Mouse (Mus musculus) heart, adult 2 months (tissue): ENCODE results near the gene Ccdc82. TPM values are rescaled to one million over a fixed set of nuclear protein-coding genes. Genes with fewer than 3 reads are reported as not detected.

Source experiments
- DNase-seq, 2 experiments: peaks; one replicate each; pipeline ENCODE4 v3.0.0; 2021
- H3K27ac ChIP-seq: fragments of 200-600 bp; 2 replicates; pipeline ENCODE4 v1.8.1; 2022
- H3K27me3 ChIP-seq: fragments of 200-500 bp; 2 replicates; pipeline ENCODE4 v1.6.1; 2012; ENCODE audit warnings: mild to moderate bottlenecking, low read length, inconsistent platforms, mixed read lengths; ENCODE audit not compliant: control insufficient read depth, insufficient read depth
- H3K36me3 ChIP-seq: fragments of 200-500 bp; 2 replicates; pipeline ENCODE4 v1.6.1; 2012; ENCODE audit warnings: low read length, inconsistent platforms; ENCODE audit not compliant: control insufficient read depth, insufficient read depth
- H3K4me1 ChIP-seq: fragments of 200-500 bp; 2 replicates; pipeline ENCODE4 v1.6.1; 2011; ENCODE audit warnings: low read length; ENCODE audit not compliant: control insufficient read depth, insufficient read depth
- H3K4me3 ChIP-seq: fragments of 200-600 bp; 2 replicates; pipeline ENCODE4 v1.8.1; 2022
- H3K79me2 ChIP-seq: fragments of 200-500 bp; replicated peaks from 2 replicates; pipeline ENCODE4 v1.6.1; 2012; ENCODE audit warnings: mild to moderate bottlenecking, inconsistent platforms, low read length, moderate library complexity, mixed read lengths; ENCODE audit not compliant: control insufficient read depth, insufficient read depth
- H3K9ac ChIP-seq: fragments of 200-500 bp; 2 replicates; pipeline ENCODE4 v1.6.1; 2012; ENCODE audit warnings: low read depth, mild to moderate bottlenecking, control low read depth, inconsistent platforms, low read length, mixed read lengths
- CTCF ChIP-seq: fragments of 200-600 bp; IDR thresholded peaks from 2 replicates; pipeline ENCODE4 v1.8.1; 2022; ENCODE audit warnings: antibody characterized with exemption, mild to moderate bottlenecking, moderate library complexity
- EP300 ChIP-seq: fragments of 200-500 bp; IDR thresholded peaks from 2 replicates; pipeline ENCODE4 v1.6.1; 2011; ENCODE audit warnings: low read depth, low read length, control low read depth; ENCODE audit not compliant: insufficient read depth
- POLR2A ChIP-seq: fragments of 200-500 bp; IDR thresholded peaks from 2 replicates; pipeline ENCODE4 v1.6.1; 2011; ENCODE audit warnings: mild to moderate bottlenecking, low read depth, low read length, control low read depth; ENCODE audit not compliant: insufficient read depth
- WGBS: fragments of 180-500 bp; shearing (Covaris S2); methylation state at CpG from one replicate; pipeline ENCODE4 v1.1.7; 2018; 5-methylcytosine and 5-hydroxymethylcytosine counted together
- intact Hi-C: fragments of 180-260 bp; cut with DNase I; formaldehyde crosslinking; loops from one replicate; pipeline ENCODE4 v1.15.1; 2025
- polyA plus RNA-seq: library from polyadenylated mRNA; depleted of rRNA; stranded (reverse); fragments of >200 nt; gene quantifications from 2 replicates; pipeline ENCODE4 v1.2.3, GENCODE M21; 2012
- total RNA-seq, 2 experiments: library from RNA; stranded (reverse); gene quantifications; 2 replicates each; pipeline ENCODE4 v1.2.3; 2021

Ccdc82 gene
- total and polyA plus RNA-seq, 3 experiments = 4.6 to 9.3 (median 8.5) TPM

DNA sequence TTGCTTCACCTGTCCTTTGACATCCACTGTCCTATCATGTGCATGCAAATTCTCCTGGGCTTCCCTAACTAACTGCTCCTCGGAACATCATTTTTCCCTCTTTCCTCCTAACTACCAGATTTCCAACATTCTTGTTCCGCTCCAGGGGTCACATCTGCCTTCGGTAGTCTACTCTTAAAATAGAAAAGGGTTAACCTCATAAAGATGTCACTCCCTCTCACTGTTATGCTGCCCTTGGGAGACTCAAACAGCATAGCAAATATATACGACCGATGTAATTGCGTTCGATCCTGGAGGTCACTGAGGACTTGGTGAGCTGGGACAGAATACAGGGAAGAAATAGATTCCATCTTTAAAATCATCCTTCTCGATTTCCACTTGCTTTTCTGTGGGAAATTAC, 62.0 kb downstream of the Ccdc82 start:
- no peak for DNase-seq
- H3K79me2 ChIP-seq = peaks cover 3% of the 10 kb centered on the region
- no peak overlapping the region for H3K9ac ChIP-seq
- no peak overlapping the region for H3K27ac ChIP-seq
- peaks cover 14% of the 10 kb centered on the region for H3K4me1 ChIP-seq
- no peaks in the 10 kb centered on the region for H3K27me3 ChIP-seq
- intact Hi-C loops = no loop called here
- peaks cover 7% of the 10 kb centered on the region for H3K36me3 ChIP-seq
- no peak for TF ChIP-seq POLR2A
- no peak for TF ChIP-seq CTCF
- no peak overlapping the region for H3K4me3 ChIP-seq
- 80% methylated on average over 8 of the region's 8 CpGs for WGBS

DNA sequence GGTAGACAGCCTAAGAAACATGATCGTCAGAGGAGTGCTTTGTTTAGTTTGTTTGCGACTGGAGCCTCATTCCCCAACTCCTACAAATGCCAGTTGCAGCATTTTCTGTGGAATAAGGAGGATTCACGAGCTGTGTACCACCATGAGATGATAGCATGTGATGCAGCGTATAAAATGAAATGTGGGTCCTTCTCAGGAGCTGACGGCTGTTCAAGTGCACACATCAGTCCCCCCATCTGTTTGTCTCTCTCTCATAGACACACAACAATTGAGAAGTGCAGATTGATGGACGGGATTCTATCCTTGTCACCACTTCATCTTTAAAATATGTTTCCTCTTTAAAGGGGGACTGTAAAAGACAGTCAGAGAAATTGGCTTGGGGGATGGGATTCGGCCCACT, 63.1 kb downstream of the Ccdc82 start:
- Histone ChIP-seq H3K27me3 (no peaks in the 10 kb centered on the region), H3K4me3 (no peak overlapping the region), H3K36me3 (peaks cover 8% of the 10 kb centered on the region), H3K9ac (no peak overlapping the region), H3K27ac (no peak overlapping the region), H3K79me2 (peaks cover 4% of the 10 kb centered on the region), H3K4me1 (peaks cover 14% of the 10 kb centered on the region)
- intact Hi-C loops = no loop called here
- WGBS = 80% methylated on average over 7 of the region's 7 CpGs
- no peak for TF ChIP-seq POLR2A
- no peak for DNase-seq

GRCm38 (mm10) chr9:13310236-13310635, 63.5 kb downstream of the Ccdc82 start:
- Histone ChIP-seq H3K9ac (no peak overlapping the region), H3K27ac (no peak overlapping the region), H3K4me3 (no peak overlapping the region), H3K36me3 (peaks cover 10% of the 10 kb centered on the region), H3K27me3 (no peaks in the 10 kb centered on the region), H3K4me1 (peaks cover 12% of the 10 kb centered on the region), H3K79me2 (peaks cover 4% of the 10 kb centered on the region)
- TF ChIP-seq CTCF (no peak), POLR2A (no peak), EP300 (no peak)
- intact Hi-C loops = no loop called here
- DNase-seq = no peak
- WGBS = 74% methylated on average over 3 of the region's 3 CpGs

DNA sequence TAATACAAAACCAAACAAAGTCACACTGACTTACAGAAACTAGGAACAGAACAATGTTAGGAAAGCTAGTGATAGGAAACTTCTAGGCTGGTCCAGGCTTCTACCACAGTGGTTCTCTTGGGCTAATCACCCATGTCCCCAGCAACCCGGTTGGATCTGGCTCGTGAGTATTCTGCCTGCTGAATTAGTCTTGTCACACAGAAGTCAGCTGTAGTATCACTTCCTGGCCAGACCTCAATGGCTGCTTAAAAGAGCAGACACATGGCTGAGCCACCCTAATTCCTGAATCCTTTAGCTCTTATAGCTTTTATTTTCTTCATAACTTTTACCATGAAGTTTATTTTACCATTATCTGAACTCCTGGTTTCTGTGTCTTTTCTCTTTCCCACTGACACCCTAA, 64.3 kb downstream of the Ccdc82 start:
- Histone ChIP-seq H3K4me3 (no peak overlapping the region), H3K27me3 (no peaks in the 10 kb centered on the region), H3K27ac (no peak overlapping the region), H3K79me2 (peaks cover 4% of the 10 kb centered on the region), H3K9ac (no peak overlapping the region), H3K36me3 (peaks cover 8% of the 10 kb centered on the region), H3K4me1 (peaks cover 15% of the 10 kb centered on the region)
- no peak for TF ChIP-seq EP300
- TF ChIP-seq CTCF = no peak
- TF ChIP-seq POLR2A = no peak
- WGBS = 6% methylated on average over 2 of the region's 2 CpGs
- intact Hi-C loops = no loop called here
- DNase-seq = no peak

DNA sequence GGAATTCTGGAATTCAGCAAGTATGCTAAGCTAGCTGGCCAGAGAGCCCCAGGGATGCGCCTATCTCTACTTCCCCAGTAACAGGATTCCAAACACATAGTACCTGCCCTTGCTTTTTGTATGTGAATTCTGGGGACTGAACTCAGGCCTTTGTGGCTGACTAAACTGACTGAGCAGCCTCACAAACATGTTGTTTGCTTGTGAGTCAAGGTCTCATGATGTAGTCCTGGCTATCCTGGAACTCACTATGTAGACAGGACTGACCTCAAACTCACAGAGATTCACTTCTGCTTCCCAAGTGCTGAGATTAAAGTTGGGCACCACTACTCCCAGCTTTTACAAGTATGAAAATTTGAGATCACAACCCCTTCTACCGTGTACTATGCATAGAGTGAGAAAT, 67.2 kb downstream of the Ccdc82 start:
- Histone ChIP-seq H3K27ac (no peak overlapping the region), H3K9ac (no peak overlapping the region), H3K4me3 (no peak overlapping the region), H3K4me1 (peaks cover 15% of the 10 kb centered on the region), H3K79me2 (peaks cover 5% of the 10 kb centered on the region), H3K27me3 (no peaks in the 10 kb centered on the region), H3K36me3 (peaks cover 5% of the 10 kb centered on the region)
- no peak for TF ChIP-seq EP300
- TF ChIP-seq CTCF = no peak
- no peak for TF ChIP-seq POLR2A
- WGBS = 93% methylated on average over 2 of the region's 2 CpGs
- intact Hi-C loops = no loop called here
- DNase-seq = no peak

DNA sequence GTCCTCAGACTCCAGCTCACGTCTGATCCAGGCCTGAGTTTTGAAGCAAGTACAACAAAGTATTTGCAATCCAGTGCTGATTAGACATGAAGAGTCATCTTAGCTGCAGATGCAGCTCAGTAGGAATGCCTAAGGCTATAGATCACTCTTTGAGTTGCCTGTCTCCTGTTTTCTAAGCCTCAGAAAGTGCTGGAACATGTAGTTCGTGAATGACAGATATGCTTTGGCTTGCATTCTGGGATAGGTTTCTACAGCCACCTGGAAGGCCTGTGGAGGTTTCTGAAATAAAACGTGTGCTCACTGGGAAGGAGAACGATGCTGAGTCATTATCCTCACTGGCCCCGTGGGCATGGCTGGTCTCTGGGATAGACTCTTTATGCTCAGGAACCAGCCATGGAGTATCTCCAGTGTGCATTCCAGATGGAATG, 67.8 kb downstream of the Ccdc82 start:
- H3K36me3 ChIP-seq = peaks cover 5% of the 10 kb centered on the region
- DNase-seq = no peak
- H3K27ac ChIP-seq = no peak overlapping the region
- H3K4me3 ChIP-seq = no peak overlapping the region
- peaks cover 5% of the 10 kb centered on the region for H3K79me2 ChIP-seq
- peaks cover 15% of the 10 kb centered on the region for H3K4me1 ChIP-seq
- no peak for TF ChIP-seq POLR2A
- TF ChIP-seq EP300 = no peak
- TF ChIP-seq CTCF = no peak
- 57% methylated on average over 5 of the region's 5 CpGs for WGBS
- no peak overlapping the region for H3K9ac ChIP-seq
- no peaks in the 10 kb centered on the region for H3K27me3 ChIP-seq
- intact Hi-C loops = no loop called here
